Mouse (Mus musculus) G1E (cell line): ENCODE measurements around the gene Slc39a1. TPM values are rescaled to one million over a fixed set of nuclear protein-coding genes. Genes with fewer than 3 reads are reported as not detected.

Experiments used
- ATAC-seq: 2 replicates; pipeline ENCODE4 v1.8.0; 2016; ENCODE audit warnings: mild to moderate bottlenecking; ENCODE audit not compliant: insufficient number of reproducible peaks, poor library complexity, low FRiP score, severe bottlenecking; ENCODE audit errors: extremely low read depth
- DNase-seq: peaks from one replicate; pipeline ENCODE4 v3.0.0; 2012; ENCODE audit warnings: low spot score
- H3K27me3 ChIP-seq: 2 replicates; pipeline ENCODE4 v1.6.1; 2012; ENCODE audit warnings: mild to moderate bottlenecking, low read length, inconsistent platforms; ENCODE audit not compliant: insufficient read depth
- H3K36me3 ChIP-seq: replicated peaks from 2 replicates; pipeline ENCODE3; 2012; ENCODE audit warnings: mild to moderate bottlenecking, inconsistent platforms
- H3K4me1 ChIP-seq: 2 replicates; pipeline ENCODE4 v1.6.1; 2012; ENCODE audit warnings: low read depth, low read length, inconsistent platforms, mixed read lengths; ENCODE audit not compliant: insufficient read depth
- H3K4me3 ChIP-seq: 2 replicates; pipeline ENCODE4 v1.5.1; 2012; ENCODE audit warnings: low read depth, mild to moderate bottlenecking, inconsistent platforms, low read length, moderate library complexity, mixed read lengths
- H3K9me3 ChIP-seq: replicated peaks from 2 replicates; pipeline ENCODE4 v1.6.1; 2012; ENCODE audit warnings: inconsistent platforms
- CTCF ChIP-seq: IDR thresholded peaks from 2 replicates; pipeline ENCODE4 v1.5.1; 2012; ENCODE audit warnings: low read depth, low read length, inconsistent platforms, mixed read lengths
- GATA1 ChIP-seq: IDR thresholded peaks from 2 replicates; pipeline ENCODE4 v1.6.1; 2012; ENCODE audit warnings: borderline replicate concordance, low read length, inconsistent platforms, mixed read lengths
- GATA2 ChIP-seq: IDR thresholded peaks from 2 replicates; pipeline ENCODE4 v1.6.1; 2012; ENCODE audit warnings: low read depth, low read length, inconsistent platforms, borderline replicate concordance
- POLR2AphosphoS5 ChIP-seq: IDR thresholded peaks from 2 replicates; pipeline ENCODE4 v1.6.1; 2012; ENCODE audit warnings: low read depth, low read length, inconsistent platforms; ENCODE audit not compliant: insufficient replicate concordance
- TAL1 ChIP-seq: conservative IDR thresholded peaks from 2 replicates; pipeline ENCODE4 v1.6.1; 2012; ENCODE audit warnings: low read depth, low read length, inconsistent platforms, mixed read lengths
- polyA plus RNA-seq: library from polyadenylated mRNA; stranded (reverse); fragments of >175 nt; gene quantifications from 2 replicates; pipeline ENCODE4 v1.2.3, GENCODE M21; 2012
- total RNA-seq, 2 experiments: library from RNA; stranded (forward) in 1 of 2; stranded (reverse) in 1 of 2; fragments of 200-1000 nt in 1 of 2; fragments of >200 nt in 1 of 2; fragmentation: Nextera tagmentation in 1 of 2; gene quantifications; 2 replicates each; pipeline ENCODE4 v1.2.3; 2014 to 2017

Slc39a1 gene
- total and polyA plus RNA-seq, 3 experiments: 15.6 to 38.0 (median 31.8) TPM

DNA sequence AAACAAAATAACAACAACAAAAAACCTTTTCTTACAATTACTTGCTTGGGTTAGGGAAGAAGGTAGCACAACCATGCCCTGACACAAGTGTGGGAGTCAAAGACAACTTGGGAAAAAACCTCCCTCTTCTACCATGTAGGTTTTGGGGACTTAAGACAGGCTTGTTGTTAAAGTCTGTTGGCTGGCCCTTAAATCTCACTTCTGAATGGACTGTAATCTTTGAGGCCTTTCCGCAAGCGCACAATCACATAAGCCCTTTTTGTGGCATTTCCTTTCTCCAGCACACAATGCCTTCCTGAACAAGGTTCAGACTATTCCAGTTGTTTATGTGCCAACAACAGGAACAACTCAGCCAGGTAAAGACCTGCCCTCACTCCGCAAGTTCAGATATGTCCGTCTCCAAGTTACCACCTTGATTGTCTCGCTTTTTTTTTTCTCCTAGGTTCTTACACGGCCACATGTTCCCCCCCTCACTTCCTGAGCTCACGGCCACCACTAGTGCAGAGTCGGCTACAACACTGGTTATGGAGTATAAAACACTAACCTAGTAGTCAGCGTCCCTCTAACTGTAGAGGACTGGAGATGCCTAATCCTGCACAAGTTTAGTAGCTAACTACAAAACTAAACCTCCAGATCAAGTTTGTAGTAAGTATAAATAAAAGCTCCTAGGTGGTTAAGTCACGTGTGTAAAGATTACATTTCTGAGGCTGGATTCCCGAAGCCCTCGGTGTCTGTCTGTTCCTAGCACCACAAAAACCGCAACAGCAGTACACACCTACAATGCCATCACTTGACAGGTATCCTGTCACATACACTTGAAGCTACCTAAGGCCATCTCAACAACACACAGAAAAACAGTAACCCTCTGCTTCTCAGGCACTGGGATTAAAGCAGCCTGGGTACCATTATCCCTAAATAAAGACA is 36.2 kb upstream of the Slc39a1 start:
- ATAC-seq (no peak), DNase-seq (no peak)
- H3K9me3 ChIP-seq: no peaks in the 10 kb centered on the region
- peak overlapping the region; percentile 93 for H3K4me3 ChIP-seq
- no peaks in the 10 kb centered on the region for H3K27me3 ChIP-seq
- H3K4me1 ChIP-seq: peaks cover 26% of the 10 kb centered on the region
- H3K36me3 ChIP-seq: peaks cover 50% of the 10 kb centered on the region
- TF ChIP-seq POLR2AphosphoS5 (peak; percentile 70; the same call in 1 of the 2 replicates), TAL1 (no peak)

DNA sequence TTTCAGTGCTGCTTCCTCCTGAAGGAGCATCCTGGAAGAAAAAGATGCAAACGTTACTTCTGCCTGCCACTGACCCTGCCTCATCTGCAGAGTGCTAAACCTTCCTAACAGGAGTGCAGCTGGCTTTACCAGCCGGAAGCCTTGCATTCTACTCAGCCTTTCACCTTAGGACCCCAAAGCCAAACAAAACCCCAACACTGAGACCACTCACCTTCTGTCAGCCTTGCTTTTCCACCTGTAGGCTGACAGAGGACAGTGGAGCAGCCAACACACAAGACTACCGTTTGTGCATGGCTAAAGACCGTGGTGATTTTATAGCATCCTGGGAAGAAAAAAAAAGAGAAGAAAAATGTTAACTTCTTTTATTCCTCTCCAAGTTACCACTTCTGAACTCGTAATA is 35.2 kb upstream of the Slc39a1 start:
- peak overlapping the region; percentile 93 for H3K4me3 ChIP-seq
- TF ChIP-seq CTCF (no peak), TAL1 (no peak), POLR2AphosphoS5 (no peak), GATA1 (no peak), GATA2 (no peak)
- ATAC-seq (no peak), DNase-seq (no peak)
- no peaks in the 10 kb centered on the region for H3K27me3 ChIP-seq
- peaks cover 49% of the 10 kb centered on the region for H3K36me3 ChIP-seq
- H3K4me1 ChIP-seq: peaks cover 26% of the 10 kb centered on the region
- no peaks in the 10 kb centered on the region for H3K9me3 ChIP-seq

DNA sequence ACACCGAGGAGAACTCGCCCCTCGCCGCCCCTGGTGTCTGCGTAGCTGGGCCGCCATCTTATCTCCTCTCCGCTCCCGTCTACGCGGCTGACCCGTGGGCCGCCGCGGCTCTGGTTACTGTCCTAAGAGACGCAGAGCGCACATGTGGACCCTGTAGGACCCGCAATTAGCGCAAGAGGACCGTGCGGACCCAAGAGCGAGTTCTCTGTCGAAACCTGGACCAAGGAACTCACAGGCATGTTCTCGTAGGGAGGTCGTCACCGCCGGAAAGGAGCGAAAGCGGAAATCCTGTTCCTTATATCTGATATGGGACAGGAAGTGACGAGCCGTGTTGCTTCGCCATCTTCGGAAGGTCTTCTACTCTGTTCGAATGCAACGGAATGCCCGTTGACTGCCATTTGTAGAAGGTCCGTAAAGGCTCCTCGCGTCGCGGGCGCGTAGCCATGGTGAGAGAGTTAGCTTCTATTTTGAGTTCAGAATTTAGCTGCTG is 34.5 kb upstream of the Slc39a1 start, which contains the start of the genes Rps27 and Rab13:
Gene Rps27 (minus strand): TSS at position 275 of the 490 bp plus-strand sequence.
Gene Rab13 (plus strand): TSS at position 319 of the 490 bp plus-strand sequence.
- Histone ChIP-seq H3K4me3 (peak within 1 kb of the TSS; percentile 93), H3K4me1 (peaks cover 26% of the 10 kb centered on the region), H3K36me3 (peaks cover 42% of the 10 kb centered on the region), H3K27me3 (0 out of 2 replicates have a peak, but pooled peaks cover 2% of the 10 kb centered on the region), H3K9me3 (no peaks in the 10 kb centered on the region)
- DNase-seq: peak; percentile 66
- TF ChIP-seq POLR2AphosphoS5: peak; percentile 98
- no peak for TF ChIP-seq GATA2
- ATAC-seq: peak; percentile 89

DNA sequence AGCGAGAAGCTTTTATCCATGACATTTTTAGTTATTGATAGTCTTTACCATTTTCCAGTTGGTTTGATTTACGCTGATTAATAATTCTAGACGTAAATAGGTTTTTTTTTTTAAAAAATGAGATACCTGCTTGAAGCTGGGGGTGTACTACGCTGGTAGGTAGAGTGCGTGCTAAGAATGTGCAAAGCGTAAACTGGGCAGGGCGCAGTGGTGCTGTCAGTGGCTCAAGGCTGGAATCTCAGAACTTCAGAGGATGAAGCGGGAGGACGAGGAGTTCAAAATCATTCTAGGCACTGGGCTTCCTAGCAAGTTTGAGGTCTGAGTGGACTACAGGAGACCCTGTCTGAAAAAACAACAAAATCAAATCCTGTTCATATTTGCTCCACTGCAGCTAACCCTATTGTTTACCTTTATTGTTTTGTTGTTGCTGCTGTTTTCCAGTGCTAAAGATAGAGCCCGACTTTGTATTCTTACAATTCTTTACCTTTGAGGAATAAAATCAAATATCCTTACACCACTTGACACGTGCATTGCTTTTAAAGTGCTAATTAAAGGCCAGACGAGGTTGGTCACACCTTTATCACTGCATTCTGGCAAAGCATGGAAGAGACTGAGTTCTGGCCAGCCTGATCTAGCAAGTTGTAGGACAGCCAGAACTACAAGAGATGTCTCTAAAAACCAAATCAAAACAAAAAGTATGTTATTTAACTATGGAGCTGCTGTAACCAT is 33.9 kb upstream of the Slc39a1 start:
- DNase-seq (no peak), ATAC-seq (no peak)
- Histone ChIP-seq H3K36me3 (peaks cover 35% of the 10 kb centered on the region), H3K27me3 (0 out of 2 replicates have a peak, but pooled peaks cover 6% of the 10 kb centered on the region), H3K4me3 (peak overlapping the region; percentile 93), H3K9me3 (no peaks in the 10 kb centered on the region), H3K4me1 (peaks cover 26% of the 10 kb centered on the region)
- TF ChIP-seq TAL1 (no peak), GATA1 (no peak), CTCF (no peak), POLR2AphosphoS5 (no peak), GATA2 (no peak)

DNA sequence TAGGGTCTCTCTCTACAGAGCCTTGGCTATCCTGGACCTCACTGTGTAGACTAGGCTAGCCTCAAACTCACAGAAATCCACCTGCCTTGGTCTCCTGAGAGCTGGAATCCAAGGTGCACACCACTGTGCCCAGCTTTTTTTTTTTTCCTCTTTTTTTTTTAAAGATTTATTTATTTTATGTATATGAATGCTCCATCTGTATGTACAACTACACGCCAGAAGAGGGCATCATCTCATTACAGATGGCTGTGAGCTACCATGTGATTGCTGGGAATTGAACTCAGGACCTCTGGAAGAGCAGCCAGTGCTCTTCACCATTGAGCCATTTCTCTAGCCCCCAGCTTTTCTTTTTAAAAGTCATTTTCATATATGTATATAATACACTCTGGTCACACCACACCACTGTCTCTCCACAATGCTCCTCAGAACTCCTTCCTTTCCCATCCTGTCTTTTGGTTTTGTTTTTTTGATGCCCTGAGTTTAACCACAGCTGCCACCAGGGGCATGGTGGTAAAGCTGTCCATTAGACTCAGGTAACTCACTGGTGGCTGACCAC is 32.1 kb upstream of the Slc39a1 start:
- H3K4me1 ChIP-seq: peaks cover 34% of the 10 kb centered on the region
- DNase-seq (no peak), ATAC-seq (no peak)
- peaks cover 19% of the 10 kb centered on the region for H3K36me3 ChIP-seq
- TF ChIP-seq GATA1 (no peak), TAL1 (no peak), POLR2AphosphoS5 (no peak), CTCF (no peak), GATA2 (no peak)
- no peak overlapping the region for H3K4me3 ChIP-seq
- H3K27me3 ChIP-seq: 0 out of 2 replicates have a peak, but pooled peaks cover 6% of the 10 kb centered on the region
- H3K9me3 ChIP-seq: no peaks in the 10 kb centered on the region

DNA sequence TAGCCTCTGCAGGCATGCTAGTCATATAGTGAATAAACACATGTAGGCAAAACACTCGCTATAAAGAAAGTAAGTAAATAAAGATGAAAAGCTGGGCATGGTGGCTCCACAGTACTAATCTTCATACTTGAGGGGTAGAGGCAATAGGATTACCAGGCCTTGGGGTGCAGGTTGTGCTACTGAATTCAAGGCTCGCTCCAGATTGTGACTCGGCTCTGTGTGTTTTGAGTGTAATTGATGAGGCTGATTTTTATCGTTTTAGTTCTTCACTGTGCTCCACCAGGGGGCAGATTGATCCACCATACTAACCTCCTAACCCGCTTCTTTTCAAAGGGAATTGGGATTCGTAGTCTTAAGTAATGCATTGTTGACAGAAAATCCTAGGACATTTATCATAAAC is 27.9 kb upstream of the Slc39a1 start:
- TF ChIP-seq POLR2AphosphoS5 (no peak), GATA1 (no peak), CTCF (peak; percentile 41), TAL1 (no peak)
- peaks cover 32% of the 10 kb centered on the region for H3K4me1 ChIP-seq
- H3K4me3 ChIP-seq: peak overlapping the region; percentile 70; the same call in 1 of the 2 replicates
- peaks cover 13% of the 10 kb centered on the region for H3K27me3 ChIP-seq
- no peaks in the 10 kb centered on the region for H3K9me3 ChIP-seq
- ATAC-seq (peak; percentile 57), DNase-seq (peak; percentile 51)
- H3K36me3 ChIP-seq: no peaks in the 10 kb centered on the region
